Mouse (Mus musculus): ENCODE measurements around the gene Gpr39. TPM values are rescaled to one million over a fixed set of nuclear protein-coding genes. Genes with fewer than 3 reads are reported as not detected.
"Not testable (repeated sequence)": the region's sequence is repeated elsewhere in the genome, so short reads cannot be mapped to it uniquely, and the experiment has no call there.

The Gpr39 gene
- under 1 TPM in 3 of 4 experiments, not detected in 1; 0.16 to 0.36 (median 0.19) TPM for total RNA-seq (2022)

DNA sequence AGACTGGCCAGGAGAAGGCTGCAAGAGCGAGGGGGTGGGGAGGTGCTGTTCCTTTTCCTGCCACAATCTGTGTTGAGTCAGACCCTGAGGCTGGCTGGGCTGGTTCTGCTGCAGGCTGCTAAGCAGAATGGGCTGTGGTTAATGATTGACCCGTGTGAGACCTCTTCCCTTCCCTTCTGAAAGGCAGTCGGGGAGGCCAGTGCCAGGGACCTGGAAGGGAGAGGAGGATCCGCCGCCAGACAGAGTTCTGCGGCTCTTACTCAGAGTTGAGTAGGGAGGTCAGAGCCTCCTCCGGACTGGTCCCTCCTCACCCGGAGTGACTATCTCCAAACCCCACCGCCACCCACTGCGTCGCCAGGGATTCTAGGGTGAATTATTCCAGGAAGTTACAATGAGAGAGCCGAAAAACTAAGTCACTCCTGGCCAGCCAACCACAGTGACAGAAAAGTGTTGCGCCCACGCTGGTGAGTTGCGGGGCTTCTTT lies at the start of gene Gpr39:
Gene Gpr39, plus strand, starts transcription at position 206 of the 484 bp plus-strand sequence.
- DNase-seq (ENCODE audit: low spot score in 2 of 2): no peak

DNA sequence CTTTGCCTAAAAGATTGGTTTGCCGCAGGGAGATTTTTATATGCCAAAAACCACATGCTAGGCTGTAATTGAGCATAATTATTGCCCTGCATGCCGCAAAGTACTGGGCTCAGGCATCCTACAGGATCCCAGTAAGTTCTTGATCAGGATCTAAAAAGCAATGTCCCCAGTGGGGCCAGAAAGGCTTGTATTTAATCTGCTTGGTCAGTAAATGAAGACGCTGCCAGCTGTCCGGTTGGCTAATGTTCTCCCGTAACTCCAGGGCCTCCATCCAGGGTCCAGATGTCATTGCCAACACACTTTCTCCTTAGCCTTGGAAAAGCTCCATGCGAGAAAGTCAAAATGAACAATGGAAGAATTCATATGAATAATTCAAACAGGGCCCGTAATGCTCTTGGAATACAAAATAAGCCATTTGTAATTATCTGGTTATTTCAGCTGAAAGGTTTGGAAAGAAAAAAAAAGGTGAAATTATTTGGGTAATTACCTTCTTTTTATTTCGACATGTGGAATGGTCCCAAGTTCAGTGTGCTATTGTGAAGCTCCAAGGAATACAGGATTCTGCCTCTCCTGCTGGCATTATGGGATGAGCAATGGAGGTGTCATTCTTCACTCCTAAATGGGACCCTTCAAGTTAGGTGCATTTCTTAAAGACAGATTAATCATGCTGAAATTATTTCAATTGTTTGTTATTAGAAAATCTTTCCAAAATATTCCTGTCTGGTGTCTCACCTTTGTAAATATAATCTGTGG lies 37.1 kb upstream of the Gpr39 start:
- peak in 1 of 2 experiments; percentile 6 for DNase-seq (ENCODE audit: low spot score in 2 of 2)

DNA sequence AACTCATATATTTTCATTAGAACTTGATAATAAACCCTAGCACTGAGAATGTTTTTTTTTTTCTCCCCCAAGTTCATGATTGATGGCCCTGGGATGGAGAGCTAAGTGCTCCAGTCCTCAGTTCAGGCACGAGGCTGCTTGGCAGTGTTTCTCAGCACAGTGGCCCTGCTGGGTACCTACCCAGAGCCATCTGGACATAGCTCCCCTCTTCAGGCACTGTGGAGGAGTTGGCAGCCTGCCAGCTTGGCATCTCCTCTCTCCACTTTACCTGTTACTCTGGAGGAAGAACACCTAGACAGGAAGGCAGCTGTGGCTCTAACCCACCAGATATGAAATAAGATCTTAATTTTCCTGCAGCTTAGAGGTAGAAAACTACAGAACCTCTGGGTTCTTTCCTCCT lies 33.2 kb upstream of the Gpr39 start:
- DNase-seq (ENCODE audit: low spot score in 2 of 2): no peak

DNA sequence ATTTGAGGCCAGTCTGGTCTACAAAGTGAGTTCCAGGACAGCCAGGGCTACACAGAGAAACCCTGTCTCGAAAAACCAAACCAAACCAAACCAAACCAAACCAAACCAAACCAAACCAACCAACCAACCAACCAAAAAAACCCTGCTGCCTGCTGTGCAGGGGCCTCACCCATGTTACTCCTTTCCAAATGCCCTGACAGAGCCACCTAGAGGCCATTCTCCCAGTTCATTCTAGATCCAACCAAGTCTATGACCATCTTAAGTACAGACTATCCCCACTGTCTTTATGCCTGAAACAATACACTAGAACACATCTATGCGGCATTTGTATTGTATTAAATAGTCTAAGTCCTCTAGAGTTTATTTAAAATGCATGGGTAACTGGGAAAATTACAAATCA lies 30.0 kb upstream of the Gpr39 start:
- not testable (repeated sequence) for DNase-seq (ENCODE audit: low spot score in 2 of 2)

DNA sequence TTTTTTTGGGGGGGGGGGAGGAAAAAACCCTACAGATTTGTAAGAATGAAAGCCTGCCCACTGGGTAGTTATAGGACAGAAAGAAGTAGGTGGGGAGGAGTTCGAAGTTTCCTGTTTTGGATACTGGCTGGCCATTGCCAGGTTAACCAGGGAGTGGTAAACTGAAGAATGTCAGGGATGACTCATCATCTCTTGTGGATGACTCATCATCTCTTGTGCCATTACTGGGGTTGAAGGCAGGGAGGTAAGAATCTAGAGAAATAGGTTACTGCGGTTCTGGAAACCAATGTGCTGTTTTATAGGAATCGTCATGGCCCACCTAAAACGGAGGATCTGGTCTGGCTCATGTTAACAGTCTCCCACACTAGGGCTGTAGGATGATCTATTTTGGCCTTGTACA lies 28.8 kb upstream of the Gpr39 start:
- DNase-seq (ENCODE audit: low spot score in 2 of 2): no peak

DNA sequence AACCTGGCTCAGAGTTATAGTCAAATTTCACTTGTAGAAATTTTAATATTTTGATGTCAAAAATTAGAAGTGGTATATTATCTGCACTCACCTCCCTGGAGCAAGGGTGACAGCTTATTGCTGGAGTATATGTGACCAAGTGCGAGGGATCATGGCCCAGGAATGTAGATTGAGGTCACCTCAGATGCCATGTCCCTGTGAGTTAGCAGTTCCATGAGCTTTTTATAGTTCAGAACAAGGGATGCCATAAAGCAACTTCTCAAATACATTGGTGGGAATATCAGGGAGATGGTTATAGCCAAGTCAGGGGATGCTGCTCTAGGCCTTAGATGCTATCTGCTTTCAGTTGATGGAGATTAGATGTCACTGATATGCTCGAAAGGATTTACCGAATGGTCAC lies 27.7 kb upstream of the Gpr39 start:
- no peak for DNase-seq (ENCODE audit: low spot score in 2 of 2)

DNA sequence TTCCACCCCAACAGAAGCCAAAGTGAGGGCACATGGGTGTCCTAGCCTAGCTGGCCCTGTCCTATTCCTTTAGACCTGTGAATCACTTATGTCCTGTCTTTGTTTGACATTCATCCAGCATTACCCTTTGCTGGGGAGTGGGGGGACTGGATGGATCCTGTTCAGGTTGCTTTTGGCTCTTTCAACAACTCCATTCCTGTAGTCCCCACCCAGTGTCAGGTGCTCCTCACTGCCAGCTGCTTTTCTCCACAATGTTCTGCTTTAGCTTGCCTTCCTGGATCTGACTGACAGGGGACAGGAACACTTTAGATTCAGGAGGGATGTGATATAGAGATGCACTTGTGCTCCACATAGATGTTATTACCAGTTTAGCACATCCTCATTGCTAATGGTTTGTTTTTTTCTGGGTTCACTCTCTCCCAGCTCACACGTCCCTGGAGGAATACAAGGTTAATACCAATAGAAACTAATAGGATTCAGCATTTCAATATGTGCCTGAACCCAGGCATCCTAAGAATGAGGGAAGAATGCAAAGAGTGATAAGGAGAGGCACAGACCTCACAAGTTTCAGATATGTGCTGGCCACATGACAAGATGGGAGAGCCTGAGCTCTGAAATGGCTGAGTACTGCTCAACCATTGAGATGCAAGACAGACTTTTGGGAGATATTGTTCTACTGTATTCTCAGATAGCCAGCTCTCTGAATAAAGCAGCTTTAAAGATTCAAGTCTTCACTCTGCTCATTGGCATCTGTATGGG lies 23.8 kb upstream of the Gpr39 start:
- no peak for DNase-seq (ENCODE audit: low spot score in 2 of 2)

DNA sequence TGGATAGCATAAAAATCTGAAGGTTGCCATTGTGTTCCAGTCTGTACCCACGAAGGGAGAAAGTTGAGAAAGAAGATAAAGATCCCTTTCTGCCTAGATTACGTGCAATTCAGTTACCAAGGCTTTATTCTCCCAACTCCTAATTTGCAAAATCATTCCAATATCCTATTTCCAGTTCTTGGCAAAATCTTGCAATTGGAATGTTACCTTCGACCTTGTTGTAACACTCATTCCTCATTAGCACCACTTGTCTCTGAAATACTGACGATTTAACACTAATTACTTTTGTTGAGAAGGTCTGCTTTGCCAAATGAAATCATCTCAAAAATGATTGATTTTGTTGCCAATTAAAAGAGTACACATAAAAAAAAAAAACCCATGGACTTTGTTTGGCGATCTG lies 19.4 kb upstream of the Gpr39 start:
- no peak for DNase-seq (ENCODE audit: low spot score in 2 of 2)

DNA sequence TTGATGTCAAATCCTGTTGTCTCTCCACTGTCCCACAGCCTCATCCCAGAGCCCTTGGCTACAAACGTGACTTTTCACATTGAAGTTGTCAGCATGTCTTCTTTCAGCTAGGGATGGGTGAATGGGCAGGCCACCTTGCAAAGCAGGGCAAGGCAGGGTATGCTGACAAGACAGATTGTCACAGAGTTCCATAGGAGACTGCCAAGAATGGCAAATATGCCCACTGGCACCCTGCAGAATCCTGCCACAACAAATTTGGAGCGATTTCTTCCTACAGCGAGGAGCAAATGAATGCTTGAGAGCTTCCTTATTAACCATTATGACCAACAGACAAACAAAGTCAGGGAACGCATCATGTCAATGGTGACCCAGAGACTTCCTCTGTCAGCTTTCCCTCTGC lies 16.6 kb upstream of the Gpr39 start:
- no peak for DNase-seq (ENCODE audit: low spot score in 2 of 2)

DNA sequence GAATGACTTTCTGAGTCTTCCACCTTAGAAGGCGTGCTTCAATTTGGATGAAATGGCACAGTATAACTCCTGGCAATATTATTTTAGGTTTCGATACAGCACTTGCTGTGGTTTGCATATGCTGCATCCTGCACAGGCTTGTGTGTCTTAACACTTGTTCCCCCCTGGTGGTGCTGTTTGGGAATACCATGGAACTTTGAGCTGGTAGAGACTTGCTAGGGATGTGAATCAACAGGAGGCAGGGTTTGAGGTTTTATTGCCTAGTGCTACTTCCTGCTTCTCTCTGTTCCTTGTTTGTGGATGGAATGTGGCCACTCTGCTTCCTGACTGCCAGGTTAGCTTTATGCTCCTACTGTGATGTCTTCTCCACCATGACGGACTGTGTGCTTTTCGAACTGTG lies 15.9 kb upstream of the Gpr39 start:
- no peak for DNase-seq (ENCODE audit: low spot score in 2 of 2)

DNA sequence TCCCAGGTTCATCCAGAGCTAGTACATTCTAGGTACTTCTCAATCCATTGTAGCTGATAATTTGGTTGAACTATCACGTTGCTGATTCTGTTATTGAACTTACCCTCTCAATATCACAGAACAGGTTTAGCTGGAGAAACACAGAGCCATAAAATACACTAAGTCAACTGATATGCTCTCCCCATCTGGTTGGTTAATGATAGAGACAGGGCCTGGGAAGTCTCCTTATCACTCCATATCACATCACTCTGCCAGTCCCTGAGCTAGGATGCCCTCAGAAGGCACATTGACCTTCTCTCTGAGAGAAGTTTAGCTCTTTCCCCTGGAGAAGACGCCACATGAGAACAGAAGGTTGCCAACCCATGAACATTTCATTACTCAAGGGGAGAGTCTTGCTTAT lies 14.7 kb upstream of the Gpr39 start:
- DNase-seq (ENCODE audit: low spot score in 2 of 2): no peak

DNA sequence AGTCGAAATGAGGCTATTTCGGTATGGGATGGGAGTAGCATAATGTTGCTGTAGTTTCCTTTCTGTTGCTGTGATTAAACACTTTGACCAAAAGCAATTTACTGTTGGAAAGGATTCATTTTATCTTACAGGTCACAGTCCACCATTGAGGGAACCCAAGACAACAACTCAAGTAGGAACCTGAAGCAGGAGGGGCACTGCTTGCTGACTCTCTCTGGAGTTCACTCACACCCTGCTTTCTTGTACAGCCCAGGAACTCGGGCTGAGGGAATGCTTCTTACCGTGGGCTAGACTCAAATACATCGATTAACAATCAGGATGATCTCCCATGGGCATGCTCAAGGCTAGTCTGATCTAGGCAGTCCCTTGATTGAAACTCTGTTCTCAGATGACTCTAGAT lies 14.1 kb upstream of the Gpr39 start:
- DNase-seq (ENCODE audit: low spot score in 2 of 2): no peak

DNA sequence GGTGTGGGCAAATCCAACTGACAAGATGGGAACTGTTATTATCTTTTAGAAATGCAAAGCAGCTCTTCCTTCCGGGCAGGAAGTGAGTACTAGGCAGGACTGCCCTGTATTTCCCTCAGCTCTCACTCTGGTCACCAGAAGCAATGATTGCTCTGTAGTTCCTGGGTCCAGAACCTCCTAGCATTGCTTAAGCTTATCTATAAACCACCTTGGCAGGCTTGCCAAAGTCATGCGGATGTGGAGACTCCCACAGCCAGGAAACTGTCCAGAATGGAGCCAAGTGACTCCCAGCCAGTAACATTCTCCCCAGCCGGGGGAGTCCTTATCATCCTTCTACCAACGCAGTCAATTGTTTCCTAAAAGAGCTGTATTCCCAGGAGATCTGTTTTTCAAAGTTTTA lies 13.7 kb upstream of the Gpr39 start:
- no peak for DNase-seq (ENCODE audit: low spot score in 2 of 2)

DNA sequence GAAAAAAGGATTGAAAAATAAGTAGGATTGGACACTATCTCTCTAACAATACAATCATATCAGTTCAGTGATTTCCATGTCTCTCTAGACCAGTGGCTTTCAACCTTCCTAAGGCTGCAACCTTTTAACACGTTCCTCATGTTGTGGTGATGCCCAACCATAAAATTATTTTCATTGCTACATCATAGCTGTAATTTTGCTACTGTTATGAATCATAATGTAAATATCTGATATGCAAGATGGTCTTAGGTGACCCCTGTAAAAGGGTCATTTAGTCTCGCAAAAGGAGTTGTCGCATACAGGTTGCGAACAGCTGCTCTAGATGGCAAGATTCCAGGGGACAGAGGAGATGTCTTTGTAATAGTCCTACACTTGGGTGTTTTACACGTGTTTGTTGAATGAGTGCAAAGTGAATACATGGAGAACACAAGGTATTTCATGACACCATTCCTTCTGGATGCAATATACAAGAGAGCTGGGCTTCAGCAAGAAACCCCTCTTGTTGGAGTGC lies 11.6 kb upstream of the Gpr39 start:
- DNase-seq (ENCODE audit: low spot score in 2 of 2): no peak

DNA sequence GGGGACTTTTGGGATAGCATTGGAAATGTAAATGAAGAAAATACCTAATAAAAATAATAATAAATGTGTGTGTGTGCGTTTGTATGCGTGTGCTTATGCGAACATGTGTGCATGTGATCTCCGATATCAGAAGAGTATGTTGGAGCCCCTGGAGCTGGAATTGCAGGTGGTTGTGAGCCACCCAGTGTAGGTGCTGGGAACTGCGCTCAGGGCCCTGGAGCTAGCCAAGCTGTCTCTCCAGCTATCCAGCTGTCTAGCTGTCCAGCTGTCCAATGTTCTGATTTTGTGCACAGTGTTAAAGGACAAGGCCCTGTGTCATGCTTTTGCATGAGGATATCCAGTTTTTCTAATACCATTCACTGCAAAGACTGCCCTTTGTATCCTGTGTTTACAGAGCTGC lies 7.8 kb upstream of the Gpr39 start:
- DNase-seq (ENCODE audit: low spot score in 2 of 2): no peak

DNA sequence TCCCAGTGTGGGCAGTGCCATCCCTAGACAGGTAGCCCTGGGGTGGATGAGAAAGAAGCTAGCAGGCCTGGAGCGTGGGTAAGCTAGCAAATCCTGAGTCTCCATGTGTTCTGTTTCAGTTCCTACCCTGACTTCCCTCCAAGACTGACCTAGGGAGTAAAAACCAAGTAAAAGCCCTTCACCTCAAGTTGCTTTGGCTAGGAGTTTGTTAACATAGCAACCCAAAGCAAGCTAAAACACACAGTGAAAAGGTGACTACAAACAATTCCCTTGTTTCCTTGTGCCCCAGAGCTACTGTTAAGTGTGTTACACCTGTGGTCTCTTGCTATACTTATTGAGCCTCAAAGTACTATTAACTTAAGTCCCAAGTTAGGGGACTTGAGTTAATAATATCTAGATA lies 1.6 kb upstream of the Gpr39 start:
- no peak for DNase-seq (ENCODE audit: low spot score in 2 of 2)

DNA sequence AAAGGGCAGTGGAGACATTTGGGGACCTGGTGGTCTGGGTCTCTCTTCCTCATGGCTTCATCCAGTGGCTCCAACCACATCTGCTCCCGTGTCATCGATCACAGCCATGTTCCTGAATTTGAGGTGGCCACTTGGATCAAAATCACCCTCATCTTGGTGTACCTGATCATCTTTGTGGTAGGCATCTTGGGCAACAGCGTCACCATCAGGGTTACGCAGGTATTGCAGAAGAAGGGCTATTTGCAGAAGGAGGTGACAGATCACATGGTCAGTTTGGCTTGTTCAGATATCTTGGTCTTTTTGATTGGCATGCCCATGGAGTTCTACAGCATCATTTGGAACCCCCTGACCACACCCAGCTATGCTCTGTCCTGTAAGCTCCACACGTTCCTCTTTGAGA lies 491 bp downstream of the Gpr39 start:
- DNase-seq (ENCODE audit: low spot score in 2 of 2): no peak

DNA sequence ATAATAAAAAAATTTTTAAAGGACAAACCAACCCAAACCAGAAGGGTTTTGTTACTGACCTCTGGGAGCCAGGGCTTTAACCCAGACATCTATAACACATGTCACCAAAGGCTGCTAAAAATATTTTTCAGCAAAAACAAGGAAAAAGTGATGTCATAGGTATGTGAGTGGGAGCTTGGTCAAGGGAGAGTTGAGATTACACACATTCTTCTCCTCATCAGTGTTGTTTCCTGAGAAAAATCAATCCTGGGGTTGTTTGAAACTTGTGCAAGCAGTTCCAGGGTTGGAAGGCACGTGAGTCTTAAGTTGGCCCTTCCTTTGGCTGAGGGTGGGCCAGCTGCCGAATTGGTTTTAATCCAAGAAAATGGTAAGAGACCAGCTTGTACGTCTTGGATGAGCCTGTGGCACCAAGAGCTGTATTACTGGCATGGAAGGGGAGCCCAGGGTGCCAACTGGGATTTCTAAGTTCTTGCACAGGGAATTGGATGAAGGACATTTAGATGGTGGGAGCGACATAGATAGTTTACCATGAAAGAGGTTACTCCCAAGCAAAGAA lies 2.8 kb downstream of the Gpr39 start:
- DNase-seq (ENCODE audit: low spot score in 2 of 2): no peak

DNA sequence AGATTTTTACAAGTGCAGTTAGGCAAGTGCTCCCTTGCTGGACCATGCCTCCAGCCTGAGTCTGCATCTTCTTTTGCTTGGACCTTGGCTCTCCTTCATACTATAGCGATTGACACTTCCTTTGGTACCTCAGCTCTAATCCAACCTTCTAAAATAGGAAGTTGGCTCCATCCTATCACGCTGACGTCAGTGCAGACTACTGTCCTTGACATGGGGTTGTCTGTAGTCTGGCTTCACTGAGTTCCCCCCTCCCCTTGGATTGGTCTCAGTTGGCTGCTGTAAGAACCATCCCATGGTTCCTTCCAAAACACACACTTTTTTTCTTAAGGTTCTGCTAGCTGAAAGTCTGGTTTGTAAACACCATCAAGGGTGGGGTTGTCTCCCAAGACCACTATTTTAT lies 7.6 kb downstream of the Gpr39 start:
- DNase-seq (ENCODE audit: low spot score in 2 of 2): no peak

DNA sequence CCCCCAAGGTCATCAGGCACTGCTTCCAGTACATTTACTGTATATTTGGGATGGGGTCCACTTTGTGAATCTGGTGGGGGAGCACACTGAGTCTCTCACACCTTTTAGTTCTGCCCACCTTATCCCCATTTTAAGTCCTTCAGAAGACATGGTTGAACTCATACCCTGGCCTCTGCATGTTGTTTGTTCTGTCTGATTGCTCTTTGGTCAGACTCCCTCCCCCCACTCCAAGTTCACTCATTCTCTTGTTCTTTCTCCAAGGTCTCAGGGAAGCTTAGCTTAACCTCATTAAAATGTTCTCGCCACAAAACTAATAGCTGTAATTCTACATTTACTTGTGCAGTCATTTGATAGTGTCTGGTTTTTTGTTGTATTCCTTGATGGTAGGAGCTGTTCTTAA lies 8.5 kb downstream of the Gpr39 start:
- DNase-seq (ENCODE audit: low spot score in 2 of 2): no peak

DNA sequence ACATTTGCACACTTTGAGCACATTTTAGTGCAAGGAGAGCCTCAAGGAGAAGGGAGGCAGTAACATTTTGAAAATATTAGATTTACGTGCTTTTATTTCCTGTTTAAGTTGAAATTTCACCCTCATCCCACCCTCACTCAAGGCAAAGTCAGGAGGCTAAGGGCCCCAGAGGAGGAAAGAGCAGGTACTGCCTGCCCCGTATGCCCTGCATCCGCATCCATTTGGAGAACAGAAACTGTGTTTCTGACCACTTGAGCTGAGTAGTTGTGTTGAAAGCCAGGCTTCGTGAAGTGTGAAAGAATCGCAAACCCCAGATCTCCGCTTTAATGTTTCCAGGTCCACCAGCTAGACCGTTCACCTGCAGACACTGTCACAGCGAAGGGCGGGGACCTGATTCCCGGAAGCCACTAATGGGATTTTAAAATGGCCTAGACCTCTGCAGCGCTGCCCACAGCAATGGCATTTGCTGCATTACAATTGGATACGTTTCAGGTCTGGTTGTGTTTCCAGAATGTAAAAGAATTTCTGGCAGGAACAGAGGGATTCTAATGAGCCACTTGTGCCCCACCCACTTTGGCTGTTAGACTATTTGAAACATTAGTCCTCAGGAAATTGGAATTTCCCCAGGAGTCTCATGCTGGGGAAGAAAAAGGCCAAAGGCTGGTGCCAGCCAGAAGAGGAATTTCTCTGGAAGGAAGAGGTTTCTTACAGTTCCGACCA lies 11.1 kb downstream of the Gpr39 start:
- DNase-seq (ENCODE audit: low spot score in 2 of 2): no peak

DNA sequence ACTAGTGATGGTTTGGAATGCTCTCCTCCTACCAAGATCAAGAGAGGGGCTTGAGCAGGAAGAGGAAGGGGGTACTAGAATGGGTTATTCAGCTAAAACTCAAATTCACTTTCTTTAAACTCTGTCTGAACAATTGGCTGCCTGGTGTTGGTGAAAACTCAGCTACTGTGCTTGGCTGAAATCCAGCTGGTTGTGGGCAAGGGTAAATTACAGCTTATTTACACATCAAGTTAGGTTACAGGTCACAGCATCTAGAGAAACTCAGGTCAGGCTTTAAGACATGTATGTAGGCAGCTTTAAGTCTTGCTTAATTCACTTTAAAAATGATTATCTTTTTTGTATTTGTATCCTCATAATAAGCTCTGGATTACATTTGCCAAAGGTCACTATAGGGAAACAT lies 16.7 kb downstream of the Gpr39 start:
- DNase-seq (ENCODE audit: low spot score in 2 of 2): no peak

All from layer of hippocampus, adult 8-10 months (tissue).